Mouse (Mus musculus): ENCODE measurements at regions not wholly inside any gene's neighbourhood (a gene's known extent, or its start where the extent isn't known, plus 50 kb on each side); places are given as distances from the start of the nearest gene placed in this dataset.

- no peak for TF ChIP-seq POLR2A (IDR thresholded peaks at IDR 0.05; ENCODE audit: extremely low read depth, insufficient read depth, low read length)
- no peak for TF ChIP-seq CTCF (IDR thresholded peaks at IDR 0.05; ENCODE audit: extremely low read depth, insufficient read depth, low read length)
Observed at GRCm38 (mm10) chr13:107692123-107692830, 352.0 kb upstream of the Smim15 start.

Measured in cortical plate, adult 2 months (tissue).